Mouse (Mus musculus) limb, embryonic 10.5 days (tissue): ENCODE measurements at regions not wholly inside any gene's neighbourhood (a gene's known extent, or its start where the extent isn't known, plus 50 kb on each side); places are given as distances from the start of the nearest gene placed in this dataset.

Experiments used
- DNase-seq: peaks from one replicate; pipeline ENCODE4 v3.0.0-alpha.2; 2017; ENCODE audit warnings: low spot score
- H3K27ac ChIP-seq: fragments of 300-500 bp; sonication (generic); 2 replicates; pipeline ENCODE4 v1.5.1; 2016; ENCODE audit warnings: mild to moderate bottlenecking
- H3K27me3 ChIP-seq: fragments of 300-500 bp; sonication (generic); 2 replicates; pipeline ENCODE4 v1.6.1; 2016; ENCODE audit warnings: low read depth, mild to moderate bottlenecking; ENCODE audit not compliant: poor library complexity, severe bottlenecking
- H3K36me3 ChIP-seq: fragments of 300-500 bp; sonication (generic); 2 replicates; pipeline ENCODE4 v1.6.1; 2016; ENCODE audit warnings: mild to moderate bottlenecking, moderate library complexity
- H3K4me1 ChIP-seq: fragments of 300-500 bp; sonication (generic); 2 replicates; pipeline ENCODE4 v1.6.1; 2016
- H3K4me3 ChIP-seq: fragments of 300-500 bp; sonication (generic); 2 replicates; pipeline ENCODE4 v1.5.1; 2016; ENCODE audit warnings: mild to moderate bottlenecking, moderate library complexity
- H3K9me3 ChIP-seq: fragments of 300-500 bp; sonication (generic); replicated peaks from 2 replicates; pipeline ENCODE4 v1.6.1; 2016; ENCODE audit warnings: mild to moderate bottlenecking
- WGBS: fragments of 180-500 bp; shearing (Covaris S2); methylation state at CpG from one replicate; pipeline ENCODE4 v1.1.7; 2016; 5-methylcytosine and 5-hydroxymethylcytosine counted together

- H3K36me3 ChIP-seq = no peaks in the 10 kb centered on the region
- H3K4me1 ChIP-seq = 0 out of 2 replicates have a peak, but pooled peaks cover 8% of the 10 kb centered on the region
- WGBS = 78% methylated on average over 17 of the region's 17 CpGs
- H3K9me3 ChIP-seq = no peaks in the 10 kb centered on the region
- no peak overlapping the region for H3K4me3 ChIP-seq
- no peaks in the 10 kb centered on the region for H3K27me3 ChIP-seq
- DNase-seq = no peak
- H3K27ac ChIP-seq = no peak overlapping the region
These were observed 107.3 kb upstream of the Tmem150c start for GRCm38 (mm10) chr5:100266671-100267510.

DNA sequence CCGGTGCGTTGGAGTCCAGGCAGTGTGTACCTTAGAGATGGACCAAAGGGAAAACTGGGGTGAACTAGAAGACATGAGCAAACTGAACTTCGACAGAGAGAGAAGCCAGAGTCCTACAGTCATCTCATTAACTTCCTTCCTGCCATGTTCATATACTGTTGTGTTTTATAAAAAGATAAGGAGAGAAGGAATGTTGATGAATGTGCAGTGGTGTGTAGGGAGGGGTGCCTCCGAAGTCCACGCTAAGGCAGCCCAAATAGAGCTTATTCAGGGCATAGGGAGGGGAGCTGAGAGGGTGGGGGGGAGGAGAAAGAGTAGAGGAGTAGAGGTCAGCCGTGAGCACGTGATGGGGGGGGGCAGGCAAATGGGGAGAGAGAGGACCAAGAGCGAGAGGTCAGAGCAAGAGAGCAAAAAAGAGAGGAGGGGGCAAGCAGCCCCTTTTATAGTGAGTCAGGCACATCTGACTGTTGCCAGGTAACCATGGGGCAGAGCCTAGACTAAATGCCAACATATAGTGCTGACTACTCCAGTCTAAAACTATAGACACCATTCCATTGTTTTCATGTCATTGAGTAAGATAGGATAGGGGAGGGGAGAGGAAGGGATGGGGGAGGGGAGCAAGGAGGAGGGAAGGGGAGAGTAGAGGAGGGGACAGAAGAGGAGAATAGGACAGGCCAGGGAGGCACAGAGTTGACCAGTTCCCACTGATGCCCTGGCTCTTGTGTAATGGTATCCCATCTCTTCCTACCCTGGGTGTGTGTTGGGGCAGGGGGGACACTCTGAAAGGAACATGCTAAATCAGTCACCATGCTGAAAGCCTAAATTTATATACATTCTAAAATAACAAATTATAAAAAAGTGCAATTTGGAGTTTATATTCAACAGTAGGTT, 100.4 kb upstream of the Tmem150c start:
- H3K36me3 ChIP-seq = no peaks in the 10 kb centered on the region
- no peak overlapping the region for H3K4me3 ChIP-seq
- H3K9me3 ChIP-seq = no peaks in the 10 kb centered on the region
- 83% methylated on average over 8 of the region's 8 CpGs for WGBS
- no peaks in the 10 kb centered on the region for H3K27me3 ChIP-seq
- no peaks in the 10 kb centered on the region for H3K4me1 ChIP-seq
- H3K27ac ChIP-seq = no peak overlapping the region
- DNase-seq = no peak

- no peak for DNase-seq
These were observed 99.5 kb upstream of the Tmem150c start for GRCm38 (mm10) chr5:100258952-100259710.

GRCm38 (mm10) chr5:100255276-100255675, 95.7 kb upstream of the Tmem150c start:
- 95% methylated on average over 9 of the region's 9 CpGs for WGBS
- Histone ChIP-seq H3K36me3 (no peaks in the 10 kb centered on the region), H3K4me1 (peaks cover 10% of the 10 kb centered on the region), H3K9me3 (no peaks in the 10 kb centered on the region), H3K4me3 (no peak overlapping the region), H3K27ac (no peak overlapping the region), H3K27me3 (no peaks in the 10 kb centered on the region)
- no peak for DNase-seq

More at GRCm38 (mm10) chr5:100258952-100259710, 99.5 kb upstream of the Tmem150c start:
- no peaks in the 10 kb centered on the region for H3K36me3 ChIP-seq
- H3K4me1 ChIP-seq = peaks cover 5% of the 10 kb centered on the region
- no peaks in the 10 kb centered on the region for H3K9me3 ChIP-seq
- 91% methylated on average over 12 of the region's 12 CpGs for WGBS
- H3K27me3 ChIP-seq = no peaks in the 10 kb centered on the region
- no peak overlapping the region for H3K27ac ChIP-seq
- no peak overlapping the region for H3K4me3 ChIP-seq

DNA sequence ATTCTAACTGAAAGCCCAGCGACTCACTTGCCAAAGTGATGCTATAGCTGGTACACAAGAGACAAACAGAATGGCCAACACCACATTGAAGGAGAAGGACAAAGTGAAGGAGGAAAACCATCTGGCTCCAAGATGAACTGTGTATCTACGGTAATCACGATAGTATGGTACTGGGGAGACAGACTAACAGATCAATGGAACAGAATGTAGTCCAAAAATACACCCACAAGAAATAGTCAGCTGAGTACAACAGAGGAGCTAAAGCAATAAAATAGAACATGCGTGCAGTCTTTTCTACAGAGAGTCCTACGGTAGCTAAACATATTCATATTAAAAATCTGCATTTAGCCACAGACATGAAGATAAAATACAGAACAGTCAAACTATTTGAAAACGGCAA, 92.4 kb upstream of the Tmem150c start:
- no peak overlapping the region for H3K27ac ChIP-seq
- H3K9me3 ChIP-seq = no peaks in the 10 kb centered on the region
- DNase-seq = no peak
- WGBS = 95% methylated on average over 6 of the region's 6 CpGs
- H3K4me1 ChIP-seq = peaks cover 10% of the 10 kb centered on the region
- no peak overlapping the region for H3K4me3 ChIP-seq
- H3K36me3 ChIP-seq = no peaks in the 10 kb centered on the region
- no peaks in the 10 kb centered on the region for H3K27me3 ChIP-seq

DNA sequence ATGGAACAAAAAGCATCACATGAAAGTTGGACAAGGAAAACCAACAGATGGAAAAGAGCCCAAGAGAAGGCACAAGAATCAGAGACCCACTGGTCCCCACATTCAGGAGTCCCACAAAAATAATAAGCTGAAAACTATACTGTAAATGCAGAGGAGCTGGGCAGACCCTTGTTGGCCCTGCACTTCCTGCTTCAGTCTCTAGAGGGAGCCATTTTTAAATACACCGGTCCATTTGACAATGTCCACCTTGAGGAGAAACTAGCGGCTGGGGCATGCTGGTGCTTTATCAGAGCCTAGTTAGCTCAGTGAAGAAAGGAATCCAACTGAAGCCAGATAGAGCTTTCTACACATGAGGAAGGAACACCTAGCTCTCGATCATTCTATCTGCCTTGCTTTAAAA, 90.1 kb upstream of the Tmem150c start:
- no peak overlapping the region for H3K4me3 ChIP-seq
- no peaks in the 10 kb centered on the region for H3K36me3 ChIP-seq
- DNase-seq = no peak
- no peaks in the 10 kb centered on the region for H3K27me3 ChIP-seq
- peaks cover 10% of the 10 kb centered on the region for H3K4me1 ChIP-seq
- H3K27ac ChIP-seq = no peak overlapping the region
- no peaks in the 10 kb centered on the region for H3K9me3 ChIP-seq
- 59% methylated on average over 3 of the region's 3 CpGs for WGBS

DNA sequence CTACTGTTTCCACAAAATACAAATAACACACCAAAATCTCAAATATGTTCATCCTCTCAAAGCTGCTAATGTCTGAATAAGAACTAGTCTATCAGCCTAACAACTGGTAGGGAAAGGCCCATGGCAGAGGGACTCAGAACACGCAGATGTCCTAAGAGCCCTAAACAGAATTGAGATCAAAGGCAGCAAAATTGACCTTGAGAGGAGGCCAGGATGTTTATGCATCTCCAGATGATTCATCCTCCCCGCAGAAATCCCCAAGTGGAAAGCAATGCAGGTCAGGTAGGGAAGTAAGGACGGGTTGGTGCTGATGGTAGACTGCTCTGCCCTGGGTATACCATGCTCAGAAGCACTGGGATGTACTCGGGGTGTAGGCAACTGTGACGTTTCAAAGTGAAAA, 89.0 kb upstream of the Tmem150c start:
- WGBS = 84% methylated on average over 5 of the region's 5 CpGs
- no peak for DNase-seq
- H3K4me1 ChIP-seq = no peaks in the 10 kb centered on the region
- no peak overlapping the region for H3K27ac ChIP-seq
- H3K27me3 ChIP-seq = no peaks in the 10 kb centered on the region
- H3K4me3 ChIP-seq = no peak overlapping the region
- no peaks in the 10 kb centered on the region for H3K9me3 ChIP-seq
- no peaks in the 10 kb centered on the region for H3K36me3 ChIP-seq

GRCm38 (mm10) chr5:100246709-100247108, 87.1 kb upstream of the Tmem150c start:
- no peaks in the 10 kb centered on the region for H3K27me3 ChIP-seq
- WGBS = 96% methylated on average over 2 of the region's 2 CpGs
- H3K27ac ChIP-seq = no peak overlapping the region
- no peaks in the 10 kb centered on the region for H3K9me3 ChIP-seq
- no peak for DNase-seq
- no peak overlapping the region for H3K4me3 ChIP-seq
- no peaks in the 10 kb centered on the region for H3K4me1 ChIP-seq
- no peaks in the 10 kb centered on the region for H3K36me3 ChIP-seq

DNA sequence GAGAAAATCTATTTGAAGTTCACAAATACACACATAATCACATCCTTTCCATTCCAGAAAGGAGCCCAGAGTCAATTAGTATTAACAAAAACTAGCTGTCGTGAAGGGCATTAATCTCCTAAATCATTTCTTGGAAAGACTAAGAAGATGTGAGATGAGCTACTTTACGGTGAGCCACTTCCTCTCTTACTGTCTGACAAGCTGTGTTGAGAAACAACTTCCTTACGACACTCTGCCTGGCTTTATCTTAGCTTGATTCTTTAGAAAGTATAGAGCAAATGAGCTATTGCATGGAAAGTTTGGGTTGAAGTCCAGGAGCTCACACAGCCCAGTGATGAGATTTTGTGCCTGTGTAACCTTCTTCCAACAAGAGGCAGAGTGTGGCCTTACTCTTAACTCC, 85.2 kb upstream of the Tmem150c start:
- Histone ChIP-seq H3K4me3 (no peak overlapping the region), H3K36me3 (no peaks in the 10 kb centered on the region), H3K27me3 (no peaks in the 10 kb centered on the region), H3K27ac (no peak overlapping the region), H3K9me3 (no peaks in the 10 kb centered on the region), H3K4me1 (no peaks in the 10 kb centered on the region)
- no peak for DNase-seq
- WGBS = 90% methylated on average over 3 of the region's 3 CpGs

DNA sequence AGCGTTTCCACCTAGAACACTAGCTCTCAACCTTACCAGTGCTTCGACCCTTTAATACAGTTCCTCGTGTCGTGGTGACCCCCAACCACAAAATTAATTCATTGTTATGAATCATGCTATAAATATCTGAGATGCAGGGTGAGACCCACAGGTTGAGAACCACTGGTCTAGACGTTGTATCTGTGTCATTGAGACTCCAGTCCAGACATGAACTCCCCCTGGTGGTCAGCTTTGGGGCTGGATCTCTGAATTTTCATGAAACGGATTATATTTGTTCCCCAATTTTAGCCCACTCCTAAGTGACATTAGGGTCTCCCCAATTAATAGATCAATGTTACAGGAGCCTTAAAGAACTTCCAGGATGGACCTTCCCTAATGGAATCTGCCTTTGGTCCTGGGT, 81.3 kb upstream of the Tmem150c start:
- H3K27me3 ChIP-seq = no peaks in the 10 kb centered on the region
- 79% methylated on average over 6 of the region's 6 CpGs for WGBS
- H3K36me3 ChIP-seq = no peaks in the 10 kb centered on the region
- no peak overlapping the region for H3K4me3 ChIP-seq
- no peak for DNase-seq
- no peaks in the 10 kb centered on the region for H3K4me1 ChIP-seq
- H3K27ac ChIP-seq = no peak overlapping the region
- no peaks in the 10 kb centered on the region for H3K9me3 ChIP-seq

GRCm38 (mm10) chr5:100239632-100240031, 80.0 kb upstream of the Tmem150c start:
- Histone ChIP-seq H3K27me3 (no peaks in the 10 kb centered on the region), H3K4me3 (no peak overlapping the region), H3K9me3 (no peaks in the 10 kb centered on the region), H3K4me1 (no peaks in the 10 kb centered on the region), H3K27ac (no peak overlapping the region), H3K36me3 (no peaks in the 10 kb centered on the region)
- WGBS = 85% methylated on average over 7 of the region's 7 CpGs
- DNase-seq = no peak

GRCm38 (mm10) chr5:100238287-100239036, 78.9 kb upstream of the Tmem150c start:
- Histone ChIP-seq H3K27me3 (no peaks in the 10 kb centered on the region), H3K36me3 (no peaks in the 10 kb centered on the region), H3K9me3 (no peaks in the 10 kb centered on the region), H3K4me3 (no peak overlapping the region), H3K27ac (no peak overlapping the region), H3K4me1 (no peaks in the 10 kb centered on the region)
- no peak for DNase-seq
- 87% methylated on average over 15 of the region's 15 CpGs for WGBS
